In genomic region chr4:122974976-122975520, GRCm38 (mm10) we compare ENCODE assay signal across 15 mouse cellular contexts. TPM values are rescaled to one million over a fixed set of nuclear protein-coding genes. Genes with fewer than 3 reads are reported as not detected.
"Had no signal": no experiment of that assay in that cellular context is flagged by ENCODE, and none has a peak within 500 bp of the region (broad histone marks: within the 10 kb centered on the region; RNA-seq: fewer than 3 reads in every experiment).

No protein-coding gene starts in this region.

- H3K27me3 ChIP-seq: hindbrain, embryonic 15.5 days; limb, embryonic 15.5 days; midbrain, embryonic 12.5 days; neural tube, embryonic 13.5 days had no signal

- H3K27ac ChIP-seq: hindbrain, embryonic 15.5 days; limb, embryonic 15.5 days; liver, embryonic 12.5 days; macrophage; midbrain, embryonic 12.5 days; neural tube, embryonic 13.5 days had no signal

- H3K4me1 ChIP-seq: hindbrain, embryonic 15.5 days; limb, embryonic 15.5 days; liver, embryonic 12.5 days; midbrain, embryonic 12.5 days; neural tube, embryonic 13.5 days had no signal

- H3K4me3 ChIP-seq: hindbrain, embryonic 15.5 days; limb, embryonic 15.5 days; liver, embryonic 12.5 days; megakaryocyte, embryonic 14.5 days; midbrain, embryonic 12.5 days; neural tube, embryonic 13.5 days had no signal

- DNase-seq: layer of hippocampus, adult 9-11 months; layer of hippocampus, postnatal 36 days; lung, embryonic 14.5 days; lung, postnatal 14 days; spleen, adult 18-20 months; thymus, adult 18-20 months; thymus, postnatal 14 days had no signal

- ATAC-seq: liver, embryonic 12.5 days; midbrain, embryonic 16.5 days had no signal

- H3K4me2 ChIP-seq: hindbrain, embryonic 15.5 days; limb, embryonic 15.5 days; liver, embryonic 12.5 days; lung, embryonic 14.5 days; midbrain, embryonic 12.5 days; neural tube, embryonic 13.5 days had no signal

- H3K36me3 ChIP-seq: hindbrain, embryonic 15.5 days; limb, embryonic 15.5 days; liver, embryonic 12.5 days; midbrain, embryonic 12.5 days; neural tube, embryonic 13.5 days had no signal

- H3K9me3 ChIP-seq: hindbrain, embryonic 15.5 days; limb, embryonic 15.5 days; liver, embryonic 12.5 days; megakaryocyte, embryonic 14.5 days; midbrain, embryonic 12.5 days; neural tube, embryonic 13.5 days had no signal

- H3K9ac ChIP-seq: hindbrain, embryonic 15.5 days; limb, embryonic 15.5 days; liver, embryonic 12.5 days; lung, embryonic 14.5 days; midbrain, embryonic 12.5 days; neural tube, embryonic 13.5 days had no signal

RNA-seq across cellular contexts. Expression of gene Mfsd2a, which starts 14.1 kb away (rescaled TPM):
- polyA plus RNA-seq: macrophage had no signal
